Mouse (Mus musculus) embryo, embryonic 10.5 days (tissue): ENCODE results near the gene Fam71f2.

Experiments used
- DNase-seq: peaks from one replicate; pipeline ENCODE4 v3.0.0-alpha.2; 2015; ENCODE audit warnings: low spot score

Fam71f2 gene

DNA sequence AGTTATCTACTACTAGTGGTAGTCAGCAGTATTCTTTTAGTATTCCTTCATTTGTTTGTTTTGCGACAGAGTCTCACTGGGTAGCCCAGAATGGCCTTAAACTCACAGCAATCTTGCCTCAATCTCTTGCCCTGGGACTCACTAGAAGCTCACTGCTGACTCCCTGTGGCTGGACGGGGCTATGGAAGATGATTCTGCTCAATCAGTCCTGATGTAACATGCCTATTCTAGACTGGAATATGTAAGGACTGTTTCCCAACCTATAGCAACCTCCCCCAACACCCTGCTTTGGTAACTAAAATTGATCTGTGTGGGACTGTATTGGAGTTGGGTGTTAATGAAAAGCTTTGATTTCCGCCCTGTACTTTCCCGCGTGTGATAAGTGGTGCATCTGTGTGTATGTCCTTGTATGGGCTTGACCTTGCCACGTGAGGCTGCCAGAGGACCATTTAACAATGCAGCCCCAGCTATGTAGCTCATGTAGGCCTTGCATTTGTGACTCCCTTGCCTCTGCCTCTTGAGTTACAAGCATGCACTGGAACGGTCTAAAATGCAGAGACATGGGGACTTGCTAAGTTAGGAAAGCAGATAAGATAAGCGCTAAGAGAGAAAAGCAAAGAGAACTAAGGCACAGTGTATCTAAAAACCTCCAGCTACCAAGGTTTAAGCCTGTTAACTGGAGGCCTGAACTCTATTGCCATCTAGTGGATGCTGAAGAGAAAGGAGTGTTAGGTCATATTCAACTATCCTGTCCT, 703 bp upstream of the Fam71f2 start:
- peak; percentile 84 for DNase-seq

- no peak for DNase-seq
Observed at GRCm38 (mm10) chr6:29280671-29281070, 1.3 kb downstream of the Fam71f2 start.

- DNase-seq = no peak
Observed at GRCm38 (mm10) chr6:29286870-29287269, 7.5 kb downstream of the Fam71f2 start.

DNA sequence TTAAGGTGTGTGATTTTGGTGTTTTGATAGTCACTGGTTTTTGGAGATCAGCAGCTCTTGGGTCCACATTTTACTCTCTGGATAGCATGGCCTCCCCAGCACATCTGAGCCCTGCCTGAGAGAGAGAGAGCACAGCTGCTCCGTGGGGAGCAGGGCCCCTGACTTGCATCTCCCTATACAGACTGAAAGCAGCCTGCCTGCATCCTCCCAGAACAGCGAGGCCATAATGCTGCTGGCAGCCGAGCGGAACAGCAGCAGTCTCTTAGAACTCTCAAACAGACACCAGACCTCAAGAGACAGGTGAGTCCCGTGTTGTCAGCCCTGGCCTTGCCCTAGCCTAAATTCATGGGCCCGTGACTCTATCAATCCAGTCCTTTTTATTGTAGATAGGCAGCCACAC, 8.1 kb downstream of the Fam71f2 start:
- no peak for DNase-seq

DNA sequence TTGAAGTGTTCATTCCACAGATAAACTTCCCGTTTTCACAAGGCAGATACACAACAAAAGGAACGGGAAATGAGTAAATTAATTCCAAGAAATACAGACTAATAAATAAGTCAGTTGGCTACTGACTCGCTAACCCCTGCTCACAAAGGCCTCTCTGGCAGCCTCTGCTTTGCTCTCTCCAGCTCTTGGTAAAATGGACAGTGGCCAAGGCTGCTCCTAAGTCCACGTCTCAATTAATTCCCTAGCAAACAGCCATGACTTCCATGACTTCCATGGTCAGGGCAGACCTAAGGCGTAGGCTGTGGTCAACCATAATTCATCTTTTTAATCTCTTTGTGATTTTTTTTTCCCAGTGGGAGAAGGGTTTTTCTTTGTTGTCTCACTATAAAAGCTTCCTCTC, 8.6 kb downstream of the Fam71f2 start:
- DNase-seq = no peak

- DNase-seq = no peak
Observed at GRCm38 (mm10) chr6:29288651-29289050, 9.3 kb downstream of the Fam71f2 start.

DNA sequence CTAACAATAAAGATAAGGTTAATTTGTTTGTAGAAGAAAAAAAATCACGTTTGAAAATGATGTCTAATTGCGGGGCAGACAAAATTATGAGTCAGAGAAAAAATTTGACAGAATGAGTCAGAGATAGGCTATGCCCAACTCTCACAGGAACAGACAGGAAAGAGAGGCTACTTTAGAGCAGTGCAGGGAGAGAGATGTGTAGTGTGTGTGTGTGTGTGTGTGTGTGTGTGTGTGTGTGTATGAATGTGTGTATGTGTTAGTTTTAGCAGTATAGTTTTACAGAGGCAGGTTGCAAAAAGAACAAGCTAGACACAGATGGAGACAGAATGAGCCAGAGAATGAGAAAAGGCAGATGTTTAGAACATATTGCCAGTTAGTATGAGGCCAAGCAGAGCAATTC, 19.7 kb downstream of the Fam71f2 start:
- DNase-seq = no peak

DNA sequence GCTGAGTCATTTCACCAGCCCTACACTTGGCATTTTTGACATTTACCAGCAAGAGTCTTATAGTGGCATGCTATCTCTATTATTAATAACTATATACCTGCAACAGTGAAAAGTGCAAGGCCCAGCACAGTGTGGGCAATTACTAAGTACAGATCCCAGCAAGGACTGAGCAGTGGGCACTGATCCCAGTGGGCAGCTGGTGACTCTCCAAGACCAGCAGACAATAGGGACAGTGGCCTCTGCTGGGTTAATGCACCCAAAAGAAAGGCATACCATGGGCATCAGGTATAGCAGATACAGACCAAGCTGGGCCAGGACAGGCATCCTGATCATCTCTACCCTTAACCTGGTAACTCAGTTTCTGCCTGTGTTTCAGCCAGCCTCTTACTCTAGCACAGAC, 23.9 kb downstream of the Fam71f2 start:
- no peak for DNase-seq

DNA sequence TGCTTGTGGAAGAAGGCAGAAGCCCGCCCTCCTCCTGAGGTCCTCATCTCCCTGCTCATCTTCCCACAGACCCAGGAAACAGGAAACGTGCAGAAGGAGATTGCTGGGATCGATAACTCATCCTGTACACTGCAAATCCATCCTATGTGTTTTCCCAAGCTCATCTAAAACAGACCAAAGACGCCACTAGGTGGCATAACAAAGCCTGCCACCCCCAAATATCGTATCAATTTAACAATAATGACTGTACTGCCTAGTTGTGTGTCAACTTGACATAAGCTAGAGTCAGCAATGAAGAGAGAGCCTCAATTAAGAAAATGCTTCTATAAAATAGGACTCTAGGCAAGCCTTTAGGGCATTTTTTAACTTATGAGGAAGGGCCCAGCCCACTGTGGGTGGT, 24.3 kb downstream of the Fam71f2 start:
- no peak for DNase-seq

DNA sequence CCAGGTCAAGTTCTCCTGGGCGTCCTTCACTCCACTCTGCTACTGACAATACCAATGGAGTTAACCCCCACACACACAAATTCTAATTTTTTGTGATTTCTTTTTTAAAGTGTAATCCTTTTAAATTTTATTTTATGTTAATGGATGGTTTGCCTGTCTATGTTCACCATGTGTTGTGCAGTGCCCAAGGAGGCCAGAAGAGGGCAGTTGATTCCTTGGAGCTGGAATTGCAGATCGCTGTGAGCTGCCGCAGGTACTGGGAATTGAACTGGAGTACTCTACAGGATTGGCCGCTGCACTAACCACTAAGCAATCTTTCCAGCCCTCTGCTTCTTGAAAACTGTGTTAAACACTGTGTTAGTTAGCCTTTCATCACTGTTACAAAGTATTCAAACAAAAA, 26.1 kb downstream of the Fam71f2 start:
- DNase-seq = no peak

DNA sequence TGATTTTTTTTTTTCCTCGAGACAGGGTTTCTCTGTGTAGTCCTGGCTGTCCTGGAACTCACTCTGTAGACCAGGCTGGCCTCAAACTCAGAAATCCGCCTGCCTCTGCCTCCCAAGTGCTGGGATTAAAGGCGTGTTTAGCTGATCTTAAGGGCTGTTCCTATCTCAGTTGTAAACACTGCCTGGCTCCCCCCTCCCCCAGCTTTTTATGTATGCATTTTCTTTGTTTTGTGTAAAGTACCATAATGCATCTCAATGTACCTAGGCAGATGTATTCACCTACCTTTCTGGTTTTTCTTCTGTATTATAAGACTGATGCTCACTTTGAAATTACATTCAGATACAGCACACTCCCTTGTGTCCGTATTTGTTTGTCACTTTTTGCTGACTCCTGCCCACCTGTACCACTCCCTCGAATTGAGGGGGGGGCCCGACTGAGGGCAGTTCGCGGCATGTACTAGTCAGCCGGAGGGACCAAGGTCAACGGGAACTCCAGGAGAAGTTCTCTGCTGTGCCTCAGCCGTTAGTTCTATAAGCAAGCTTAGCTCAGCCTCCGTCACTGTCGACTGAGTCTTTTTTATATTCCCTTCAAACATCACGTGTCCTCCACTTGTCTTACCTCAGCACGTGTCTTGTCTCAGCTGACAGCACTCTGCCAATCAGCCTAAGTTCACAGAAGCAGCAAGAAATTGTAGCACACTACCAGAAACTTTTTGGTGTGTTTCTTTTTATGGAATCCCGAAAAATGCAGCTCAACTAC, 29.6 kb downstream of the Fam71f2 start:
- DNase-seq = no peak

DNA sequence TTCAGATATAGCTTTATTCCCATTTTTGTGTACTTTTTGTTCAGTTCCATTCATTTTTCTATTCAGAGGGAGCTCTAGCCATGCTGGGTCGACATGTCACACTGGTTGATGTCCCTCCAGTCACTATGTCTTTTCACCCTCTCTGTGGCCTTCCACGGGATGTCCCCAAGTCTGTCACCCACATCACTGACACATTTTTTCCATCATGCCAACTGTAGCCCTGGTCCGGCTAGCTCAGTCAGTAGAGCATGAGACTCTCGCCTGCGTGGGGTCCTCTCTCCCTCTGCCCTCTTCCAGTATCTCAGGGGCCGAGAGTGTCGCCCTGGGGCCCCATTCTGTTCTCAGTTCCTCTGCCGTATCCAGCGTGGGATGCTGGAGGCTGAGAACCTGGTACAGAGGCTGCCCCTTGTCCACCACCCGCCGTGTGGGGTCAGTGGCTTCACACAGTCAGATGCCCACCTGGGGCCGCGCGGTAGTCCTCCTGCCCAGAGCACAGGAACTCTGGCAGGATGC, 34.4 kb downstream of the Fam71f2 start:
- DNase-seq = no peak

- DNase-seq = no peak
Observed at GRCm38 (mm10) chr6:29317286-29317685, 37.9 kb downstream of the Fam71f2 start.

DNA sequence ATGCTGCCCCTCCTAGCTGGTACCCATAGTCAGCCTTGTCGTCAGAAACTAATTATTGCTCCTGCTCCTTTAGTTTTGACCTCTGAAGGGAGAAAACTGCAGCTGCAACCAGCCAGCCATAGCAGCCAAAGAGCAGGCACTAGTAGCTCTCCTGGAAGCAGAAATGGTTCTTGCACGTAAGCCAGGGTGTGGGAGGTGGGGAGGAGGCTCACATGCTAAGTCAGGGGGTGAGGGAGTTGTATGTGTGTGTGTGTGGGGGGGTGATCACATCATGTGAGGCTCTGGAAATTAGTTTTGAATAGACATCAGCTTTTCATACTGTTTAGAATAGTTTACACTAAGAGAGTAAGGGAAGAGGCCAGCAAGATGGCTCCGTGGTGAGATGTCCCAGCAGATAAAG, 38.5 kb downstream of the Fam71f2 start:
- DNase-seq = no peak

GRCm38 (mm10) chr6:29318879-29319278, 39.5 kb downstream of the Fam71f2 start, which contains the start of gene Fam71f1:
Gene Fam71f1, plus strand, starts transcription at chr6:29319140.
- DNase-seq = peak; percentile 36

GRCm38 (mm10) chr6:29321586-29321985, 42.2 kb downstream of the Fam71f2 start:
- no peak for DNase-seq

DNA sequence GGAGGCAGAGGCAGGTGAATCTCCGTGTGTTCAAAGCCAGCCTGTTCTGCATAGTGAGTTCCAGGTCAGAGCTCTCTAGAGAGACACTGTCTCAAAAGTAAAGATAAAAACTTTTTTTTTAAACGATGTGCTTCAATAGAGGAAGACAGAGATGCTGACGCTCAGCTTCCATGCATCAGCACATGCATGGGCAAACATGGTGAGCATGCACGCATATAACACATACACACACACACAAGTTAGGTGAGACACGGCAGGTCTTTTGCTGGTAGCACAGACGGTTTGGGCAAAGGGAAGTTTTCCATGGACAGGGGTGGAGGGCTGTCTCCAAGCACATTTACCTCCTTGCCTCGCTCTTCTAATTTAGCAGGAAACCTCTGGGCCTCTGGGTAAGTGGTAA, 42.8 kb downstream of the Fam71f2 start:
- no peak for DNase-seq

GRCm38 (mm10) chr6:29322735-29323134, 43.3 kb downstream of the Fam71f2 start:
- no peak for DNase-seq

DNA sequence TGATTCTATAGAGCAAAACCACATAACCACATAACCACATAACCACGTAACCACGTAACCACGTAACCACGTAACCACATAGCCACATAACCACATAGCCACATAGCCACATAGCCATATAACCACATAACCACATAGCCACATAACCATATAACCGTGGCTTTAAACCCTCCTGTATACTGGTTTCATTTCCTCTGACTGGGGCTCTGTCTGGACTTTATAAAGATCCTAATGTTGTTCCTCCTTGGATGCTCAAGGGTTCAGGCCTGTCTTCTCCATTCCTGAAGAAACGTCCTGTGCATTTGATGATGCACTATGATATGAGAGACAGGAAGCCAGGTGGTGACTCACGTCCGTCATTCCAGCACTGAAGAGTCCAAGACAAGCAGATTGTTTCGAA, 47.6 kb downstream of the Fam71f2 start:
- DNase-seq = no peak

GRCm38 (mm10) chr6:29329514-29329913, 50.1 kb downstream of the Fam71f2 start:
- no peak for DNase-seq
